ENCODE assay signal across 23 mouse cellular contexts in the genomic region with DNA sequence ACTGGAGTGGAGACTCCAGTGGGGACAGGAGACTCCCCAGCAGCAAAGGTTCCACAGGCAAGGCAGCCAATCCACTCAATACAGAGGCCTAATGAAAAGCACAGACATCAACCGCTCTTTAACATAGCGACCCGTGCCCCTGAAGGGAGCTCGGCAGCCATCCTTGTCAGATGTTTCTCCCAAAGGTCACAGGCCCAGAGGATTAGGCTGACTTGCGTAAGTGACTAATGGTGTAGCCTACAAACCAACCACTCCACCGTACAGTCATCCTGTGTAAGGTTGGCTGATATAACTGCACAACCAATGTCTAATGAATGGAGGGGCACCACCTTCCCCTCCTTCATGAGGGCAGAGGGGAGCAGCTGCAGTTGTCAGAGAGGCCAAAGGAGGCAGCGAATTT. TPM values are rescaled to one million over a fixed set of nuclear protein-coding genes. Genes with fewer than 3 reads are reported as not detected.
A peak's percentile ranks its signal among the peaks of the same experiment; 100 is the strongest.
DNase-seq lines count a peak whose midpoint lies in the region; ATAC-seq and TF ChIP-seq lines count a peak whose summit lies in the region.
"Had no signal": no experiment of that assay in that cellular context is flagged by ENCODE, and none has a peak within 500 bp of the region (broad histone marks: within the 10 kb centered on the region; RNA-seq: fewer than 3 reads in every experiment).

No protein-coding gene starts in this region.

- H3K9me3 ChIP-seq in heart, embryonic 10.5 days = no peaks in the 10 kb centered on the region
- H3K9me3 ChIP-seq in MEL (replicated peaks; ENCODE audit: insufficient read depth, low read length) = no peaks in the 10 kb centered on the region
- H3K9me3 ChIP-seq: forebrain, embryonic 12.5 days; forebrain, embryonic 15.5 days; heart, embryonic 13.5 days; hindbrain, embryonic 12.5 days; hindbrain, embryonic 15.5 days had no signal

- no peaks in the 10 kb centered on the region for H3K27me3 ChIP-seq in heart, embryonic 10.5 days (ENCODE audit: insufficient read depth, poor library complexity, severe bottlenecking)
- no peaks in the 10 kb centered on the region for H3K27me3 ChIP-seq in MEL (ENCODE audit: control insufficient read depth in 1 of 2, insufficient read depth in 2 of 2, low read length in 2 of 2)
- H3K27me3 ChIP-seq: forebrain, embryonic 12.5 days; forebrain, embryonic 15.5 days; heart, embryonic 13.5 days; hindbrain, embryonic 12.5 days; hindbrain, embryonic 15.5 days had no signal

- peak; percentile 62 for DNase-seq in heart, embryonic 10.5 days (ENCODE audit: low spot score)
- DNase-seq in heart, postnatal 25 days (ENCODE audit: low spot score) = no peak
- peak; percentile 10 for DNase-seq in MEL (ENCODE audit: low read depth, low spot score)
- DNase-seq in lung, adult 2 months = no peak
- DNase-seq in kidney, adult 18-20 months = no peak
- no peak for DNase-seq in kidney, adult 8-10 months
- DNase-seq: adrenal gland, adult 2 months; adrenal gland, postnatal 14 days; cerebellum, adult 11 months; cerebellum, adult 2 months; cerebellum, adult 9-11 months; cerebellum, postnatal 25 days; embryo, embryonic 11 days; gastrocnemius, postnatal 25 days; heart, postnatal 14 days had no signal

- H3K9ac ChIP-seq in MEL (ENCODE audit: control insufficient read depth, low read depth, low read length, poor library complexity, severe bottlenecking) = no peak overlapping the region
- H3K9ac ChIP-seq: forebrain, embryonic 12.5 days; forebrain, embryonic 15.5 days; heart, embryonic 13.5 days; hindbrain, embryonic 12.5 days; hindbrain, embryonic 15.5 days had no signal

- H3K36me3 ChIP-seq in heart, embryonic 10.5 days = peaks cover 93% of the 10 kb centered on the region
- H3K36me3 ChIP-seq in MEL (ENCODE audit: control insufficient read depth in 1 of 2, insufficient read depth in 2 of 2, low read length in 2 of 2) (peaks cover 0 to 49% of the 10 kb centered on the region in 2 experiments; a peak in 2 of 4 replicates), macrophage (ENCODE audit: inconsistent target) (peaks cover 12% of the 10 kb centered on the region)
- H3K36me3 ChIP-seq: hindbrain, embryonic 15.5 days had no signal

- no peaks in the 10 kb centered on the region for H3K4me1 ChIP-seq in heart, embryonic 10.5 days
- H3K4me1 ChIP-seq in MEL (ENCODE audit: control insufficient read depth in 1 of 2, insufficient read depth in 2 of 2, low read length in 2 of 2) = no peaks in the 10 kb centered on the region
- no peaks in the 10 kb centered on the region for H3K4me1 ChIP-seq in lung, adult 2 months (ENCODE audit: control insufficient read depth, insufficient read depth, low read length)
- H3K4me1 ChIP-seq: forebrain, embryonic 12.5 days; forebrain, embryonic 15.5 days; heart, embryonic 13.5 days; hindbrain, embryonic 12.5 days; hindbrain, embryonic 15.5 days had no signal

- TF ChIP-seq POLR2A in MEL (IDR thresholded peaks at IDR 0.05; ENCODE audit: control insufficient read depth in 1 of 2, insufficient read depth in 1 of 2, low read depth in 1 of 2, low read length in 2 of 2, poor library complexity in 1 of 2) = peak in 1 of 2 experiments; percentile 36; a peak in 1 of 4 replicates
- TF ChIP-seq POLR2A in lung, adult 2 months (IDR thresholded peaks at IDR 0.05; ENCODE audit: borderline replicate concordance, extremely low read depth, low read depth, low read length) = no peak

- TF ChIP-seq EP300 in MEL (IDR thresholded peaks at IDR 0.05; ENCODE audit: low read depth in 1 of 2, low read length in 2 of 2) = no peak

- 95% methylated on average over 7 of the region's 7 CpGs for WGBS in heart, embryonic 10.5 days
- WGBS in macrophage (ENCODE audit: missing documents) = 86% methylated on average over 7 of the region's 7 CpGs
- WGBS in lung, adult 2 months = 94% methylated on average over 7 of the region's 7 CpGs

- H3K4me3 ChIP-seq in heart, embryonic 10.5 days = no peak overlapping the region
- H3K4me3 ChIP-seq in MEL (ENCODE audit: control insufficient read depth in 1 of 2, insufficient read depth in 1 of 2, low read depth in 2 of 2, low read length in 2 of 2) (no peak overlapping the region), macrophage (ENCODE audit: inconsistent target) (no peak overlapping the region)
- no peak overlapping the region for H3K4me3 ChIP-seq in lung, adult 2 months (replicated peaks; ENCODE audit: extremely low read depth, low read depth, low read length)
- H3K4me3 ChIP-seq: forebrain, embryonic 12.5 days; forebrain, embryonic 15.5 days; heart, embryonic 13.5 days; hindbrain, embryonic 12.5 days; hindbrain, embryonic 15.5 days had no signal

- intact Hi-C loops in heart, postnatal 25 days (cut with DNase I) = no loop called here

- no peak for TF ChIP-seq RAD21 in MEL (IDR thresholded peaks at IDR 0.05; ENCODE audit: low read depth, low read length)

- no peak for TF ChIP-seq CTCF in MEL (IDR thresholded peaks at IDR 0.05 in 2 of 3, conservative IDR thresholded peaks at IDR 0.05 in 1 of 3; ENCODE audit: control insufficient read depth in 1 of 3, insufficient read depth in 1 of 3, low read depth in 2 of 3, low read length in 3 of 3, poor library complexity in 1 of 3, severe bottlenecking in 1 of 3)
- TF ChIP-seq CTCF in lung, adult 2 months (IDR thresholded peaks at IDR 0.05; ENCODE audit: insufficient read depth, low read length) = no peak

- H3K79me2 ChIP-seq in MEL (ENCODE audit: control insufficient read depth, insufficient read depth, low read length, poor library complexity) (no peaks in the 10 kb centered on the region), macrophage (ENCODE audit: inconsistent target) (peaks cover 33% of the 10 kb centered on the region; the same call in 1 of the 2 replicates)

- ATAC-seq in monocyte, adult 5-6 weeks (replicated peaks; ENCODE audit: insufficient number of reproducible peaks, low FRiP score, low TSS enrichment, poor library complexity, severe bottlenecking) = peak; percentile 28; the same call in 1 of the 2 replicates
- ATAC-seq: CD4-positive, CD25-positive, alpha-beta regulatory T cell, adult 4 months; forebrain, embryonic 15.5 days had no signal

- H3K27ac ChIP-seq in heart, embryonic 10.5 days = no peak overlapping the region
- H3K27ac ChIP-seq in MEL (ENCODE audit: control insufficient read depth, low read depth, low read length) = no peak overlapping the region
- H3K27ac ChIP-seq in macrophage = peak overlapping the region; percentile 17; the same call in 1 of the 2 replicates
- H3K27ac ChIP-seq: forebrain, embryonic 12.5 days; forebrain, embryonic 15.5 days; heart, embryonic 13.5 days; hindbrain, embryonic 12.5 days; hindbrain, embryonic 15.5 days had no signal

TF ChIP-seq in MEL, 35 proteins besides CTCF, POLR2A, EP300 and RAD21:
- TF ChIP-seq JUND (IDR thresholded peaks at IDR 0.05; ENCODE audit: low read depth, low read length) = no peak
- TF ChIP-seq MXI1 (IDR thresholded peaks at IDR 0.05; ENCODE audit: low read depth, low read length) = no peak
- TF ChIP-seq CHD1 (IDR thresholded peaks at IDR 0.05; ENCODE audit: low read depth, low read length) = no peak
- TF ChIP-seq POLR2AphosphoS5 (IDR thresholded peaks at IDR 0.05; ENCODE audit: borderline replicate concordance, low read depth, low read length) = no peak
- TF ChIP-seq USF2 (IDR thresholded peaks at IDR 0.05; ENCODE audit: borderline replicate concordance in 1 of 2, insufficient read depth in 1 of 2, low read depth in 1 of 2, low read length in 2 of 2) = no peak
- TF ChIP-seq E2F4 (IDR thresholded peaks at IDR 0.05; ENCODE audit: borderline replicate concordance, low read depth, low read length) = no peak
- TF ChIP-seq MEF2A (IDR thresholded peaks at IDR 0.05; ENCODE audit: extremely low read depth, insufficient replicate concordance, low read depth, low read length, poor library complexity, severe bottlenecking) = no peak
- no peak for TF ChIP-seq HCFC1 (IDR thresholded peaks at IDR 0.05; ENCODE audit: low read depth, low read length)
- TF ChIP-seq TCF12 (IDR thresholded peaks at IDR 0.05; ENCODE audit: low read depth, low read length) = no peak
- TF ChIP-seq MYC (IDR thresholded peaks at IDR 0.05; ENCODE audit: low read depth, low read length) = no peak
- no peak for TF ChIP-seq MAFK (IDR thresholded peaks at IDR 0.05; ENCODE audit: borderline replicate concordance, low read depth, low read length)
- TF ChIP-seq TAL1 (IDR thresholded peaks at IDR 0.05; ENCODE audit: low read length) = no peak

RNA-seq across cellular contexts. Expression of gene Mki67, which starts 26.8 kb away (rescaled TPM):
- 36.1 and 41.1 TPM in 2 replicates for polyA plus RNA-seq in heart, embryonic 10.5 days (2016; fragmentation: Nextera tagmentation; extraction: Ambion mirVana)
- total RNA-seq in heart, postnatal 25 days (2021) = 1 to 10 TPM; 2.5 to 3.6 TPM
- 88.6 and 132 TPM in 2 replicates for total RNA-seq in MEL (2012; rRNA removed)
- polyA plus RNA-seq in MEL (2012; ENCODE audit: insufficient read depth in 1 of 2, insufficient read length in 2 of 2, low read depth in 1 of 2, low replicate concordance in 2 of 2, missing spikeins in 1 of 2) (100 to 1,000 TPM; 271 to 401 TPM), macrophage (2018) (4.2 to 24.2 TPM (median 17.5 TPM) in 3 replicates)
- 100 to 1,000 TPM in 14 of 26 experiments, 10 to 100 TPM in 12; 20.5 to 572 (median 122) TPM for total RNA-seq in macrophage (2018; cell fraction: chromatin; rRNA removed)
- 100 to 1,000 TPM in 1 of 26 experiments, 10 to 100 TPM in 22, 1 to 10 TPM in 3; 8.8 to 101 (median 19.2) TPM for total RNA-seq in macrophage (2018; cell fraction: cytosol; rRNA removed)
- 100 to 1,000 TPM in 14 of 26 experiments, 10 to 100 TPM in 12; 13.1 to 253 (median 111) TPM for total RNA-seq in macrophage (2018; cell fraction: nucleus; rRNA removed)
- 2.9 to 12.3 TPM (median 3.7 TPM) in 3 replicates for total RNA-seq in monocyte, adult 5-6 weeks (2017)
- 0.32 and 0.73 TPM in 2 replicates for polyA plus RNA-seq in lung, adult 2 months (2012; rRNA removed)

Comparison
In these comparisons a context has a peak if more than half of its experiments do, and no peak if none do; other contexts are left out.
1. DNase-seq: peak in heart, embryonic 10.5 days (single experiment) and MEL (single experiment); none in heart, postnatal 25 days (single experiment), lung, adult 2 months (single experiment), kidney, adult 18-20 months (single experiment) and kidney, adult 8-10 months (0 of 2).